Mouse (Mus musculus) spleen, adult 2 months (tissue): ENCODE results near the gene Hps5. TPM values are rescaled to one million over a fixed set of nuclear protein-coding genes. Genes with fewer than 3 reads are reported as not detected.
A peak's percentile ranks its signal among the peaks of the same experiment; 100 is the strongest.
"Not testable (repeated sequence)": the region's sequence is repeated elsewhere in the genome, so short reads cannot be mapped to it uniquely, and the experiment has no call there.

Experiments used
- DNase-seq, 2 experiments: peaks; one replicate each; pipeline versions ENCODE4 v3.0.0 to v3.0.0-alpha.2; 2012 to 2021; ENCODE audit warnings: low spot score in 2 of 2, low read depth in 1 of 2
- H3K27ac ChIP-seq: fragments of 200-500 bp; 2 replicates; pipeline ENCODE4 v1.5.1; 2012; ENCODE audit warnings: low read length, inconsistent platforms; ENCODE audit not compliant: insufficient read depth
- H3K27me3 ChIP-seq: fragments of 200-500 bp; 2 replicates; pipeline ENCODE4 v1.6.1; 2012; ENCODE audit warnings: mild to moderate bottlenecking, moderate library complexity, low read length, inconsistent platforms; ENCODE audit not compliant: control insufficient read depth, insufficient read depth
- H3K36me3 ChIP-seq: fragments of 200-500 bp; 2 replicates; pipeline ENCODE4 v1.6.1; 2012; ENCODE audit warnings: mild to moderate bottlenecking, low read length, inconsistent platforms; ENCODE audit not compliant: control insufficient read depth, insufficient read depth
- H3K4me1 ChIP-seq: fragments of 200-500 bp; 2 replicates; pipeline ENCODE4 v1.6.1; 2011; ENCODE audit warnings: inconsistent platforms; ENCODE audit not compliant: control insufficient read depth, insufficient read depth, insufficient read length
- H3K4me3 ChIP-seq: fragments of 200-500 bp; 2 replicates; pipeline ENCODE4 v1.5.1; 2011; ENCODE audit warnings: mild to moderate bottlenecking, inconsistent platforms; ENCODE audit not compliant: insufficient read depth, insufficient read length; ENCODE audit errors: extremely low read depth
- CTCF ChIP-seq: fragments of 200-500 bp; IDR thresholded peaks from 2 replicates; pipeline ENCODE4 v1.5.1; 2011; ENCODE audit warnings: mild to moderate bottlenecking, inconsistent platforms; ENCODE audit not compliant: insufficient read depth, insufficient read length, insufficient replicate concordance; ENCODE audit errors: extremely low read depth
- POLR2A ChIP-seq: fragments of 200-500 bp; IDR thresholded peaks from 2 replicates; pipeline ENCODE4 v1.6.1; 2011; ENCODE audit warnings: low read depth, low read length, inconsistent platforms
- WGBS: fragments of 180-500 bp; shearing (Covaris S2); methylation state at CpG from one replicate; pipeline ENCODE4 v1.1.7; 2018; 5-methylcytosine and 5-hydroxymethylcytosine counted together
- polyA plus RNA-seq: library from polyadenylated mRNA; depleted of rRNA; stranded (reverse); fragments of >200 nt; gene quantifications from 2 replicates; pipeline ENCODE4 v1.2.3, GENCODE M21; 2012

Hps5 gene
- polyA plus RNA-seq, 1 experiment = 20.3 TPM

- Histone ChIP-seq H3K4me3 (no peak overlapping the region), H3K4me1 (peaks cover 9% of the 10 kb centered on the region; the same call in 1 of the 2 replicates), H3K27me3 (no peaks in the 10 kb centered on the region), H3K36me3 (no peaks in the 10 kb centered on the region), H3K27ac (peak overlapping the region; percentile 20; the same call in 1 of the 2 replicates)
- no peak for TF ChIP-seq POLR2A
- TF ChIP-seq CTCF = no peak
- DNase-seq = no peak
- WGBS = 54% methylated on average over 7 of the region's 7 CpGs
These were observed 37.9 kb upstream of the Hps5 start for GRCm38 (mm10) chr7:46833670-46834255.

- peak overlapping the region; percentile 20; the same call in 1 of the 2 replicates for H3K27ac ChIP-seq
- TF ChIP-seq CTCF (no peak), POLR2A (no peak)
- 31% methylated on average over 6 of the region's 6 CpGs for WGBS
- H3K4me3 ChIP-seq = no peak overlapping the region
- H3K4me1 ChIP-seq = peaks cover 9% of the 10 kb centered on the region; the same call in 1 of the 2 replicates
- DNase-seq = peak; percentile 19 to 38
- no peaks in the 10 kb centered on the region for H3K27me3 ChIP-seq
- no peaks in the 10 kb centered on the region for H3K36me3 ChIP-seq
These were observed 37.4 kb upstream of the Hps5 start for GRCm38 (mm10) chr7:46833266-46833665.

- peak overlapping the region; percentile 71 for H3K27ac ChIP-seq
- not testable (repeated sequence) for H3K27me3 ChIP-seq, H3K4me3 ChIP-seq, DNase-seq, H3K36me3 ChIP-seq, H3K4me1 ChIP-seq
- 87% methylated on average over 11 of the region's 11 CpGs for WGBS
These were observed 36.4 kb upstream of the Hps5 start for GRCm38 (mm10) chr7:46832112-46832810.

GRCm38 (mm10) chr7:46831693-46832092 is 35.8 kb upstream of the Hps5 start:
- no peak for DNase-seq
- Histone ChIP-seq H3K27ac (peak overlapping the region; percentile 62), H3K4me1 (peaks cover 9% of the 10 kb centered on the region; the same call in 1 of the 2 replicates), H3K36me3 (no peaks in the 10 kb centered on the region), H3K27me3 (no peaks in the 10 kb centered on the region), H3K4me3 (no peak overlapping the region)
- TF ChIP-seq POLR2A (no peak), CTCF (no peak)
- WGBS = 62% methylated on average over 8 of the region's 8 CpGs

GRCm38 (mm10) chr7:46830799-46831590 is 35.1 kb upstream of the Hps5 start:
- H3K27me3 ChIP-seq = no peaks in the 10 kb centered on the region
- H3K4me1 ChIP-seq = peaks cover 9% of the 10 kb centered on the region; the same call in 1 of the 2 replicates
- peak overlapping the region; percentile 62 for H3K27ac ChIP-seq
- DNase-seq = no peak
- no peak overlapping the region for H3K4me3 ChIP-seq
- H3K36me3 ChIP-seq = no peaks in the 10 kb centered on the region
- WGBS = 33% methylated on average over 13 of the region's 13 CpGs
- TF ChIP-seq POLR2A (no peak), CTCF (no peak)

DNA sequence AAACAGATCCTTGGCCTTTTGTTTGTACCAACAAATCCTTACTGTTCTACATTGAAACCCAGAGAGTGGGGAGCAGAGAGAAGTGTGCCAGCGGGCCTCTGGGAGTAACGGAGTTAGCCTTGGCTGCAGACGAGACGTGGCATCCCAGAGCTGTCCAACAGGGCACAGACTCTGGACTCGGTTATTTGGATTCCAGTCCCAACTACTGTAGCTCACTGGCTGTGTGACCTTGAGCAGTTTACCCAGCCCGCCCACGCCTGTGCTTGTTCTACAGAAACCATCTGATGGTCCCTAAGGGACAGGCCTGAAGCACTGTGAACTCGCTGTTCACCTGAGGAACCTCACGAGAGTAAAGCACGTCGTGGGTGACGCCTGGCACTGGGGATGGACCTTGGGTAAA is 34.0 kb upstream of the Hps5 start:
- Histone ChIP-seq H3K4me3 (no peak overlapping the region), H3K36me3 (no peaks in the 10 kb centered on the region), H3K27ac (no peak overlapping the region), H3K27me3 (no peaks in the 10 kb centered on the region), H3K4me1 (peaks cover 9% of the 10 kb centered on the region; the same call in 1 of the 2 replicates)
- TF ChIP-seq POLR2A (no peak), CTCF (no peak)
- no peak for DNase-seq
- 81% methylated on average over 12 of the region's 12 CpGs for WGBS
